Mouse (Mus musculus) CH12.LX (cell line): ENCODE results near the gene Ppp1r3g. TPM values are rescaled to one million over a fixed set of nuclear protein-coding genes. Genes with fewer than 3 reads are reported as not detected.

ENCODE experiments used
- DNase-seq: peaks from one replicate; pipeline ENCODE4 v3.0.0-alpha.2; 2013; ENCODE audit errors: extremely low read depth
- H3K27ac ChIP-seq: 2 replicates; pipeline ENCODE4 v1.5.1; 2012; ENCODE audit warnings: low read depth, mild to moderate bottlenecking, control low read depth, moderate library complexity; ENCODE audit not compliant: insufficient read depth
- H3K27me3 ChIP-seq: replicated peaks from 2 replicates; pipeline ENCODE3; 2012; ENCODE audit warnings: inconsistent platforms
- H3K36me3 ChIP-seq, 2 experiments: replicated peaks in 1 of 2; 2 replicates each; pipeline versions ENCODE3 to v1.6.1; 2012; ENCODE audit warnings: inconsistent platforms in 1 of 2, low read length in 1 of 2, mild to moderate bottlenecking in 1 of 2, mixed read lengths in 1 of 2, moderate library complexity in 1 of 2; ENCODE audit not compliant: control insufficient read depth in 1 of 2, insufficient read depth in 1 of 2
- H3K4me1 ChIP-seq, 2 experiments: 2 replicates each; pipeline ENCODE4 v1.6.1; 2012; ENCODE audit warnings: inconsistent platforms in 1 of 2, moderate library complexity in 1 of 2; ENCODE audit not compliant: insufficient read depth in 2 of 2, control insufficient read depth in 1 of 2
- H3K4me2 ChIP-seq: 2 replicates; pipeline ENCODE4 v1.6.1; 2012; ENCODE audit warnings: low read depth, mild to moderate bottlenecking, control low read depth; ENCODE audit not compliant: poor library complexity, insufficient read depth, severe bottlenecking
- H3K4me3 ChIP-seq, 3 experiments: fragments of 150-350 bp in 1 of 3; sonication (generic) in 1 of 3; replicated peaks in 1 of 3; 2 replicates each; pipeline versions ENCODE3 to v1.5.1; 2011 to 2012; ENCODE audit warnings: low read depth in 2 of 3, low read length in 2 of 3, mild to moderate bottlenecking in 2 of 3, moderate library complexity in 2 of 3, control low read depth in 1 of 3, improper control_type of control experiment in 1 of 3, inconsistent platforms in 1 of 3, mixed read lengths in 1 of 3; ENCODE audit not compliant: poor library complexity in 1 of 3
- H3K79me2 ChIP-seq: replicated peaks from 2 replicates; pipeline ENCODE4 v1.6.1; 2012; ENCODE audit warnings: mild to moderate bottlenecking, moderate library complexity; ENCODE audit not compliant: control insufficient read depth, poor library complexity, insufficient read depth, severe bottlenecking; ENCODE audit errors: extremely low read depth
- H3K9ac ChIP-seq: 2 replicates; pipeline ENCODE4 v1.6.1; 2012; ENCODE audit warnings: low read depth, mild to moderate bottlenecking, control low read depth, moderate library complexity; ENCODE audit not compliant: insufficient read depth
- H3K9me3 ChIP-seq: replicated peaks from 2 replicates; pipeline ENCODE3; 2012; ENCODE audit warnings: low read length, inconsistent platforms, mixed read lengths
- BHLHE40 ChIP-seq: IDR thresholded peaks from 2 replicates; pipeline ENCODE4 v1.6.1; 2011; ENCODE audit warnings: mild to moderate bottlenecking, low read depth, low read length, improper control_type of control experiment
- CHD2 ChIP-seq: IDR thresholded peaks from 2 replicates; pipeline ENCODE4 v1.6.1; 2011; ENCODE audit warnings: low read length, improper control_type of control experiment
- E2F4 ChIP-seq: IDR thresholded peaks from 2 replicates; pipeline ENCODE4 v1.6.1; 2011; ENCODE audit warnings: low read depth, low read length, improper control_type of control experiment; ENCODE audit not compliant: insufficient replicate concordance
- EP300 ChIP-seq: IDR thresholded peaks from 2 replicates; pipeline ENCODE4 v1.6.1; 2011; ENCODE audit warnings: low read length, improper control_type of control experiment
- ETS1 ChIP-seq: conservative IDR thresholded peaks from 2 replicates; pipeline ENCODE4 v1.6.1; 2012; ENCODE audit warnings: low read depth, mild to moderate bottlenecking, inconsistent platforms, low read length, improper control_type of control experiment, moderate library complexity
- GABPA ChIP-seq: IDR thresholded peaks from 2 replicates; pipeline ENCODE4 v1.6.1; 2012; ENCODE audit warnings: low read depth, low read length, improper control_type of control experiment, inconsistent platforms; ENCODE audit not compliant: insufficient replicate concordance
- HCFC1 ChIP-seq: IDR thresholded peaks from 2 replicates; pipeline ENCODE4 v1.6.1; 2012; ENCODE audit warnings: low read depth, mild to moderate bottlenecking, inconsistent platforms, low read length, improper control_type of control experiment
- IRF4 ChIP-seq: IDR thresholded peaks from 2 replicates; pipeline ENCODE4 v1.6.1; 2014; ENCODE audit warnings: low read depth, mild to moderate bottlenecking, inconsistent platforms, low read length, improper control_type of control experiment
- JUN ChIP-seq: IDR thresholded peaks from 2 replicates; pipeline ENCODE4 v1.6.1; 2011; ENCODE audit warnings: low read depth, mild to moderate bottlenecking, low read length, improper control_type of control experiment, moderate library complexity; ENCODE audit not compliant: insufficient read depth
- MAFK ChIP-seq: IDR thresholded peaks from 2 replicates; pipeline ENCODE4 v1.6.1; 2011; ENCODE audit warnings: low read length, improper control_type of control experiment; ENCODE audit not compliant: insufficient replicate concordance
- MAX ChIP-seq: IDR thresholded peaks from 2 replicates; pipeline ENCODE4 v1.6.1; 2011; ENCODE audit warnings: low read length, improper control_type of control experiment
- MAZ ChIP-seq: IDR thresholded peaks from 2 replicates; pipeline ENCODE4 v1.6.1; 2012; ENCODE audit warnings: low read depth, mild to moderate bottlenecking, inconsistent platforms, low read length, improper control_type of control experiment, moderate library complexity
- MEF2A ChIP-seq: IDR thresholded peaks from 2 replicates; pipeline ENCODE4 v1.6.1; 2014; ENCODE audit warnings: low read depth, mild to moderate bottlenecking, inconsistent platforms, low read length, improper control_type of control experiment, borderline replicate concordance
- MYC ChIP-seq: IDR thresholded peaks from 2 replicates; pipeline ENCODE4 v1.6.1; 2011; ENCODE audit warnings: low read depth, mild to moderate bottlenecking, improper control_type of control experiment, low read length
- NELFE ChIP-seq: IDR thresholded peaks from 2 replicates; pipeline ENCODE4 v1.6.1; 2011; ENCODE audit warnings: low read depth, low read length, improper control_type of control experiment
- NRF1 ChIP-seq: IDR thresholded peaks from 2 replicates; pipeline ENCODE4 v1.6.1; 2014; ENCODE audit warnings: low read depth, mild to moderate bottlenecking, inconsistent platforms, low read length, improper control_type of control experiment, moderate library complexity
- POLR2A ChIP-seq: IDR thresholded peaks from 2 replicates; pipeline ENCODE4 v1.6.1; 2011; ENCODE audit warnings: low read depth, mild to moderate bottlenecking, improper control_type of control experiment, low read length
- POLR2AphosphoS2 ChIP-seq: IDR thresholded peaks from 2 replicates; pipeline ENCODE4 v1.6.1; 2011; ENCODE audit warnings: low read depth, low read length, improper control_type of control experiment
- RAD21 ChIP-seq: IDR thresholded peaks from 2 replicates; pipeline ENCODE4 v1.6.1; 2011; ENCODE audit warnings: low read depth, mild to moderate bottlenecking, low read length, improper control_type of control experiment, moderate library complexity
- UBTF ChIP-seq: IDR thresholded peaks from 2 replicates; pipeline ENCODE4 v1.6.1; 2012; ENCODE audit warnings: low read depth, mild to moderate bottlenecking, inconsistent platforms, low read length, improper control_type of control experiment, moderate library complexity
- USF1 ChIP-seq: IDR thresholded peaks from 2 replicates; pipeline ENCODE4 v1.6.1; 2014; ENCODE audit warnings: low read depth, mild to moderate bottlenecking, inconsistent platforms, low read length, improper control_type of control experiment
- USF2 ChIP-seq: conservative IDR thresholded peaks from 2 replicates; pipeline ENCODE4 v1.6.1; 2011; ENCODE audit warnings: low read depth, low read length, improper control_type of control experiment
- ZC3H11A ChIP-seq: IDR thresholded peaks from 2 replicates; pipeline ENCODE4 v1.6.1; 2012; ENCODE audit warnings: low read depth, mild to moderate bottlenecking, inconsistent platforms, low read length, improper control_type of control experiment
- ZKSCAN1 ChIP-seq: IDR thresholded peaks from 2 replicates; pipeline ENCODE4 v1.6.1; 2012; ENCODE audit warnings: low read depth, inconsistent platforms, low read length, improper control_type of control experiment, borderline replicate concordance
- ZMIZ1 ChIP-seq: IDR thresholded peaks from 2 replicates; pipeline ENCODE4 v1.6.1; 2012; ENCODE audit warnings: low read depth, mild to moderate bottlenecking, inconsistent platforms, low read length, improper control_type of control experiment
- ZNF384 ChIP-seq: IDR thresholded peaks from 2 replicates; pipeline ENCODE4 v1.6.1; 2012; ENCODE audit warnings: low read depth, low read length, improper control_type of control experiment, inconsistent platforms
- dilution Hi-C: fragments of 300-500 bp; cut with MboI; formaldehyde crosslinking; loops from 2 replicates; pipeline ENCODE4 v1.14.3; 2020; ENCODE audit warnings: low sequenced_read_pairs; ENCODE audit not compliant: extremely low pct_unique_long_range_greater_than_20kb, extremely low pct_ligation_motif_present
- in situ Hi-C: fragments of 300-500 bp; cut with MboI; formaldehyde crosslinking; loops from 3 replicates; pipeline ENCODE4 v1.14.3; 2019; ENCODE audit warnings: low sequenced_read_pairs, low pct_ligation_motif_present, low pct_unique_long_range_greater_than_20kb, mixed read lengths
- polyA plus RNA-seq: library from polyadenylated mRNA; unstranded; fragments of >175 nt; gene quantifications from 2 replicates; pipeline ENCODE4 v1.2.1, GENCODE M21; 2012; ENCODE audit warnings: low read depth; ENCODE audit not compliant: insufficient read length
- total RNA-seq, 2 experiments: library from RNA; depleted of rRNA; stranded (reverse); fragments of 300-350 nt in 1 of 2; fragments of >200 nt in 1 of 2; gene quantifications; 2 replicates each; pipeline ENCODE4 v1.2.3; 2012 to 2014

Gene Ppp1r3g
- total RNA-seq (2012; rRNA removed), result 0.38 TPM in 1 of 2 replicates, not detected in the other
- 0.09 TPM in 1 of 2 replicates, not detected in the other for total RNA-seq (2014; rRNA removed)
- 0.13 and 0.16 TPM in 2 replicates for polyA plus RNA-seq

GRCm38 (mm10) chr13:35958539-35958938 lies at the start of gene Ppp1r3g:
Gene Ppp1r3g, plus strand, starts transcription at chr13:35958839.
- in situ Hi-C loops (no loop called here), dilution Hi-C loops (no loop called here)
- TF ChIP-seq NELFE (no peak), JUN (no peak), POLR2AphosphoS2 (no peak), E2F4 (no peak), BHLHE40 (no peak), USF1 (no peak), CHD2 (no peak), NRF1 (no peak), POLR2A (no peak), MAZ (no peak), MYC (no peak), UBTF (no peak), MEF2A (no peak), RAD21 (no peak), EP300 (no peak), USF2 (no peak), ZMIZ1 (no peak), IRF4 (no peak), ZC3H11A (no peak)
- Histone ChIP-seq H3K9ac (no peak within 1 kb of the TSS), H3K79me2 (no peaks in the 10 kb centered on the region), H3K27me3 (no peaks in the 10 kb centered on the region), H3K4me1 (no peaks in the 10 kb centered on the region), H3K9me3 (no peaks in the 10 kb centered on the region), H3K27ac (no peak within 1 kb of the TSS), H3K36me3 (no peaks in the 10 kb centered on the region), H3K4me3 (no peak within 1 kb of the TSS), H3K4me2 (no peak within 1 kb of the TSS)
- no peak for DNase-seq

DNA sequence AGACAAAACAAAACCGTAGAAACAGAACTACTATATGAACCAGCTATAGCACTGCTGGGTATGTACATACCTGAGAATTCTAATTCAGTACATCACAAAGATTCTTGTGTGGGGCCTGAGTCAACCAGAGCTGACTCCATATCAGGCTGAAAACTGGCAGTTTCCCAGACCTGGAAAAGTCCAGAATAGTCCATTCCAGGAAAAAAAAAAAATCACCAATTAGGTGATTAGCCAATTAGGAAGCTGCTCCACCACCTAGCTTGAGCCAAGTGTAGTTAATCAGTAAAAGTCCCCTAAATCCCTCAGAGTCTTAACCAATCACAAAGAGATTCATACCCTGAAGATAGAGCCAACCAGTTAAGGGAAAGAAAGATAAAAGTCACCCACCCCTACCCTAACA lies 47.2 kb upstream of the Ppp1r3g start:
- in situ Hi-C loops (no loop called here), dilution Hi-C loops (no loop called here)
- Histone ChIP-seq H3K4me2 (no peak overlapping the region), H3K4me3 (no peak overlapping the region), H3K27ac (no peak overlapping the region), H3K4me1 (peaks cover 0 to 3% of the 10 kb centered on the region in 2 experiments; a peak in 1 of 4 replicates), H3K27me3 (no peaks in the 10 kb centered on the region), H3K79me2 (no peaks in the 10 kb centered on the region), H3K36me3 (no peaks in the 10 kb centered on the region), H3K9ac (no peak overlapping the region), H3K9me3 (no peaks in the 10 kb centered on the region)
- no peak for DNase-seq
- TF ChIP-seq ZMIZ1 (no peak), MAZ (no peak), USF2 (no peak), CHD2 (no peak), HCFC1 (no peak), ZNF384 (no peak), ETS1 (no peak), NELFE (no peak), ZKSCAN1 (no peak), USF1 (no peak), MAX (no peak), GABPA (no peak), MAFK (no peak)
